Mouse (Mus musculus) C2C12 (cell line): ENCODE measurements around the gene Zfp90.

Experiments used
- CTCF ChIP-seq: IDR thresholded peaks from one replicate; pipeline ENCODE4 v1.5.1; 2011; ENCODE audit not compliant: control insufficient read depth, insufficient read depth, insufficient read length
- MAX ChIP-seq: IDR thresholded peaks from one replicate; pipeline ENCODE4 v1.6.1; 2011; ENCODE audit warnings: mild to moderate bottlenecking, control low read depth
- MYOG ChIP-seq: IDR thresholded peaks from one replicate; pipeline ENCODE4 v1.6.1; 2011; ENCODE audit not compliant: control insufficient read depth, insufficient read length; ENCODE audit errors: extremely low read depth

DNA sequence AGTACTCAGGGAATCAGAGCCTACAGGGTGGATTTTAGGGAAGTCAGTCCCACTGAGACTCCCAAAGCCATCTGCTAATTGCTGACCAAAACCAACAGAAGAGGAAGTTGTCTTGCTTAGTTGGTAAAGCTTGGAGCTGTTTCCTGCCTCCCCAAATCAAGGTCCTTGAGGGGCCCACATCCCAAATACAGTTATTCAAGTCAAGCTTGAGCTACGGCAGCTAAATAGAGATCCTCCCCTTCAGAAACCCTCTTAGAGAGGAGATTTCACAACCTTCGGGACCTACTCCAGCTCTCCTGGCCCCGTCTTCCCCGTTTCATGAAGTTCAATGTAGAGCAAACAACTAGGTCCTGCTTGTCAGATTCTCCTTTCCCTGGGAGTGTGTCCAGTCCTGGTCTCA, 20.6 kb upstream of the Zfp90 start:
- TF ChIP-seq MYOG, result no peak
- no peak for TF ChIP-seq CTCF
- no peak for TF ChIP-seq MAX
